Mouse (Mus musculus) MEL (cell line): ENCODE measurements around the gene Smarcc2. TPM values are rescaled to one million over a fixed set of nuclear protein-coding genes. Genes with fewer than 3 reads are reported as not detected.
"Not testable (repeated sequence)": the region's sequence is repeated elsewhere in the genome, so short reads cannot be mapped to it uniquely, and the experiment has no call there.

Experiments
- DNase-seq: peaks from one replicate; pipeline ENCODE4 v3.0.0; 2011; ENCODE audit warnings: low read depth, low spot score
- H3K27ac ChIP-seq: 2 replicates; pipeline ENCODE4 v1.5.1; 2012; ENCODE audit warnings: low read depth, mild to moderate bottlenecking, control low read depth, low read length, moderate library complexity; ENCODE audit not compliant: control insufficient read depth
- H3K27me3 ChIP-seq, 2 experiments: fragments of 150-350 bp in 1 of 2; sonication (generic) in 1 of 2; 2 replicates each; pipeline ENCODE4 v1.6.1; 2012; ENCODE audit warnings: low read length in 2 of 2, mild to moderate bottlenecking in 2 of 2, improper control_type of control experiment in 1 of 2, moderate library complexity in 1 of 2; ENCODE audit not compliant: insufficient read depth in 2 of 2, control insufficient read depth in 1 of 2
- H3K36me3 ChIP-seq, 2 experiments: 2 replicates each; pipeline ENCODE4 v1.6.1; 2012 to 2014; ENCODE audit warnings: low read length in 2 of 2, improper control_type of control experiment in 1 of 2, inconsistent platforms in 1 of 2, mild to moderate bottlenecking in 1 of 2; ENCODE audit not compliant: insufficient read depth in 2 of 2, control insufficient read depth in 1 of 2
- H3K4me1 ChIP-seq, 2 experiments: fragments of 150-350 bp in 1 of 2; sonication (generic) in 1 of 2; 2 replicates each; pipeline ENCODE4 v1.6.1; 2012; ENCODE audit warnings: low read length in 2 of 2, improper control_type of control experiment in 1 of 2, mild to moderate bottlenecking in 1 of 2; ENCODE audit not compliant: insufficient read depth in 2 of 2, control insufficient read depth in 1 of 2
- H3K4me3 ChIP-seq, 2 experiments: fragments of 150-350 bp in 1 of 2; sonication (generic) in 1 of 2; 2 replicates each; pipeline ENCODE4 v1.5.1; 2012; ENCODE audit warnings: low read depth in 2 of 2, low read length in 2 of 2, mild to moderate bottlenecking in 2 of 2, moderate library complexity in 2 of 2, control low read depth in 1 of 2, improper control_type of control experiment in 1 of 2; ENCODE audit not compliant: control insufficient read depth in 1 of 2, insufficient read depth in 1 of 2
- H3K79me2 ChIP-seq: 2 replicates; pipeline ENCODE4 v1.6.1; 2012; ENCODE audit warnings: mild to moderate bottlenecking, low read length, moderate library complexity; ENCODE audit not compliant: control insufficient read depth, poor library complexity, insufficient read depth
- H3K9ac ChIP-seq: 2 replicates; pipeline ENCODE4 v1.6.1; 2012; ENCODE audit warnings: low read depth, mild to moderate bottlenecking, control low read depth, low read length, moderate library complexity; ENCODE audit not compliant: control insufficient read depth, poor library complexity, severe bottlenecking
- H3K9me3 ChIP-seq: fragments of 150-350 bp; sonication (generic); replicated peaks from 2 replicates; pipeline ENCODE4 v1.6.1; 2012; ENCODE audit warnings: mild to moderate bottlenecking, low read length, improper control_type of control experiment, moderate library complexity; ENCODE audit not compliant: insufficient read depth
- BHLHE40 ChIP-seq: IDR thresholded peaks from 2 replicates; pipeline ENCODE4 v1.6.1; 2012; ENCODE audit warnings: low read depth, mild to moderate bottlenecking, inconsistent platforms, low read length, improper control_type of control experiment, borderline replicate concordance
- ELF1 ChIP-seq: IDR thresholded peaks from 2 replicates; pipeline ENCODE4 v1.6.1; 2014; ENCODE audit warnings: low read depth, mild to moderate bottlenecking, inconsistent platforms, low read length, improper control_type of control experiment, moderate library complexity
- EP300 ChIP-seq, 2 experiments: IDR thresholded peaks; 2 replicates each; pipeline ENCODE4 v1.6.1; 2011; ENCODE audit warnings: improper control_type of control experiment in 2 of 2, low read length in 2 of 2, low read depth in 1 of 2, mild to moderate bottlenecking in 1 of 2
- ETS1 ChIP-seq: IDR thresholded peaks from 2 replicates; pipeline ENCODE4 v1.6.1; 2012; ENCODE audit warnings: low read depth, mild to moderate bottlenecking, inconsistent platforms, low read length, improper control_type of control experiment, moderate library complexity
- GATA1 ChIP-seq: IDR thresholded peaks from 2 replicates; pipeline ENCODE4 v1.6.1; 2011; ENCODE audit warnings: low read depth, low read length, improper control_type of control experiment
- HCFC1 ChIP-seq: IDR thresholded peaks from 2 replicates; pipeline ENCODE4 v1.6.1; 2012; ENCODE audit warnings: low read depth, mild to moderate bottlenecking, inconsistent platforms, low read length, improper control_type of control experiment, moderate library complexity
- MAX ChIP-seq: IDR thresholded peaks from 2 replicates; pipeline ENCODE4 v1.6.1; 2011; ENCODE audit warnings: low read length, improper control_type of control experiment
- MAZ ChIP-seq: IDR thresholded peaks from 2 replicates; pipeline ENCODE4 v1.6.1; 2012; ENCODE audit warnings: low read depth, mild to moderate bottlenecking, inconsistent platforms, low read length, improper control_type of control experiment
- MXI1 ChIP-seq: IDR thresholded peaks from 2 replicates; pipeline ENCODE4 v1.6.1; 2011; ENCODE audit warnings: mild to moderate bottlenecking, low read depth, low read length, improper control_type of control experiment
- MYC ChIP-seq: IDR thresholded peaks from 2 replicates; pipeline ENCODE4 v1.6.1; 2011; ENCODE audit warnings: low read depth, mild to moderate bottlenecking, low read length, improper control_type of control experiment, moderate library complexity
- NRF1 ChIP-seq: IDR thresholded peaks from 2 replicates; pipeline ENCODE4 v1.6.1; 2014; ENCODE audit warnings: low read depth, mild to moderate bottlenecking, inconsistent platforms, low read length, improper control_type of control experiment, moderate library complexity; ENCODE audit not compliant: poor library complexity, insufficient read depth, severe bottlenecking
- POLR2A ChIP-seq, 2 experiments: IDR thresholded peaks; 2 replicates each; pipeline ENCODE4 v1.6.1; 2011 to 2012; ENCODE audit warnings: low read length in 2 of 2, mild to moderate bottlenecking in 2 of 2, control low read depth in 1 of 2, improper control_type of control experiment in 1 of 2, low read depth in 1 of 2, moderate library complexity in 1 of 2; ENCODE audit not compliant: control insufficient read depth in 1 of 2, insufficient read depth in 1 of 2, poor library complexity in 1 of 2
- POLR2AphosphoS2 ChIP-seq: IDR thresholded peaks from 2 replicates; pipeline ENCODE4 v1.6.1; 2011; ENCODE audit warnings: low read length, improper control_type of control experiment
- RCOR1 ChIP-seq: IDR thresholded peaks from 2 replicates; pipeline ENCODE4 v1.6.1; 2012; ENCODE audit warnings: low read depth, mild to moderate bottlenecking, inconsistent platforms, low read length, improper control_type of control experiment
- TBP ChIP-seq: IDR thresholded peaks from 2 replicates; pipeline ENCODE4 v1.8.0; 2011; ENCODE audit warnings: low read depth, low read length, improper control_type of control experiment
- TCF12 ChIP-seq: IDR thresholded peaks from 2 replicates; pipeline ENCODE4 v1.6.1; 2014; ENCODE audit warnings: low read depth, mild to moderate bottlenecking, inconsistent platforms, low read length, improper control_type of control experiment, moderate library complexity
- USF2 ChIP-seq, 2 experiments: IDR thresholded peaks; 2 replicates each; pipeline ENCODE4 v1.6.1; 2011 to 2012; ENCODE audit warnings: improper control_type of control experiment in 2 of 2, low read length in 2 of 2, borderline replicate concordance in 1 of 2, inconsistent platforms in 1 of 2, low read depth in 1 of 2, mild to moderate bottlenecking in 1 of 2; ENCODE audit not compliant: insufficient read depth in 1 of 2
- ZKSCAN1 ChIP-seq: IDR thresholded peaks from 2 replicates; pipeline ENCODE4 v1.6.1; 2012; ENCODE audit warnings: low read depth, mild to moderate bottlenecking, inconsistent platforms, low read length, improper control_type of control experiment, moderate library complexity
- polyA plus RNA-seq, 2 experiments: library from polyadenylated mRNA; stranded (reverse) in 1 of 2; unstranded in 1 of 2; fragments of >175 nt in 1 of 2; fragments of >200 nt in 1 of 2; gene quantifications; 2 replicates each; pipeline versions ENCODE4 v1.2.1 to v1.2.4; 2012; ENCODE audit warnings: low replicate concordance in 2 of 2, low read depth in 1 of 2; ENCODE audit not compliant: insufficient read length in 2 of 2, insufficient read depth in 1 of 2, missing spikeins in 1 of 2
- total RNA-seq: library from RNA; depleted of rRNA; stranded (reverse); fragments of 300-350 nt; gene quantifications from 2 replicates; pipeline ENCODE4 v1.2.3, GENCODE M21; 2012

The Smarcc2 gene
- total and polyA plus RNA-seq, 3 experiments = 24.8 to 226 (median 68.8) TPM

DNA sequence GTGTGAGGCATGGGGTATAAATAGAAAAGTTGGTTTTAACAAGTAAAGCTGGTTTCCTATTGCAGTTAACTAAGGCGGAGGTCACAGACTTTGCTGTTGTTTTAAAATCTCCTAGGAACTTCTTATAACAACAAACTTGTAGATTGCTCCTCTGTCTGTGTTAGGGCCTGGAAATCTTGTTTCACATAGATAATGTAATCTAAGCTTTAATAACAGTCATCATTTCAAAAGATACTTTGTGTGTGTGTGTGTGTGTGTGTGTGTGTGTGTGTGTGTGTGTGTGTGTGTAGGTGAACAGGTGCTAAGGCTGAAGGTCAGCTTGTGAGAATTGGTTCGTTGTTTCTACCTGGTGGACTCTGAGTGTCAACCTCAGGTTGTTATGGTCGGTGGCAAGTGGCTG, 45.0 kb downstream of the Smarcc2 start:
- Histone ChIP-seq H3K27ac (peak overlapping the region; percentile 78), H3K27me3 (no peaks in the 10 kb centered on the region), H3K9ac (peak overlapping the region; percentile 42), H3K4me3 (peak overlapping the region in 1 of 2 experiments; percentile 7; a peak in 1 of 4 replicates), H3K79me2 (no peaks in the 10 kb centered on the region; the same call in 1 of the 2 replicates), H3K4me1 (peaks cover 11 to 21% of the 10 kb centered on the region in 2 experiments), H3K36me3 (peaks cover 0 to 20% of the 10 kb centered on the region in 2 experiments; a peak in 2 of 4 replicates), H3K9me3 (no peaks in the 10 kb centered on the region)
- TF ChIP-seq GATA1 (no peak), RCOR1 (peak; percentile 46; the same call in 1 of the 2 replicates), ETS1 (peak; percentile 38; the same call in 1 of the 2 replicates), TCF12 (peak; percentile 60; the same call in 1 of the 2 replicates), POLR2AphosphoS2 (no peak), EP300 (IDR thresholded peaks at IDR 0.05; ENCODE audit: low read depth in 1 of 2, low read length in 2 of 2) (peak in 1 of 2 experiments; percentile 69; a peak in 2 of 4 replicates)
- peak; percentile 40 for DNase-seq

DNA sequence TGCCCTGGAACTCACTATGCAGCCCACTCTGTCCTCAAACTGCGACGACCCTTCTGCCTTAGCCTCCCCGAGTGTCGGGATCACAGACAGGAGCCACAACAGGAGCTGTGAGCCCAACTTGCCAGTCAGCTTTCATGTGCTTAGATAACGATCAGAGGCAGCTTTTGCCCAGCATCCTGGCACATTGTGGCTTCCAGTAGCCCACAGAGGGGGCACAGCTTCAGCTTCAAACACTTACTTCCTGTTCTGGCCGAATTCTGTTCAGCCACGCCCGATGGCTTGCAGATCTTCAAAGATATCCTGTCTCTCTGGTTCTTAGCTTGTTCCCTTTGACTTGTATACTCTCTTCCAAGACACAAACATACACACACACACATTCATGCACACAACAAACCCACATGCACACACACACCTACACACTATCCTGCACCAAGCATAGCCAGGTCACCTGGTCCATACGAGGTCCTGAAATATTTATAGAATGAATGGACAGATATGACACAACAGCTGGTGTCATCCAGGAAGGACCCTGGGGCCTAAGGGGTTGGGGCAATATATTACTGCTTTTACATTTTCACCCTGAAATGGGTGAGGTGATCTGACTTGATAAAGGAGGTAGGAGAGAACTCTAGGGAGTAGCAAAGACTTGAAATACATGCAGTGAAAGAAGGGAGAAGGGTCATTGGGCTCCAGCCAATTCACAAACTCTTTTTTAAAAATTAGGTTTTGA, 45.8 kb downstream of the Smarcc2 start:
- Histone ChIP-seq H3K4me1 (peaks cover 11 to 21% of the 10 kb centered on the region in 2 experiments), H3K27ac (peak overlapping the region; percentile 78)
- TF ChIP-seq MYC = peak; percentile 58; the same call in 1 of the 2 replicates
- peak; percentile 42; the same call in 1 of the 2 replicates for TF ChIP-seq MXI1
- TF ChIP-seq HCFC1 = 0 out of 2 replicates have a peak, but pooled peaks have one; percentile 26
- TF ChIP-seq NRF1 = no peak
- TF ChIP-seq MAZ = 0 out of 2 replicates have a peak, but pooled peaks have one; percentile 45
- peak; percentile 64 to 77 for TF ChIP-seq EP300 (IDR thresholded peaks at IDR 0.05; ENCODE audit: low read depth in 1 of 2, low read length in 2 of 2)
- TF ChIP-seq ELF1 = peak; percentile 78
- peak; percentile 80 for TF ChIP-seq MAX
- TF ChIP-seq ZKSCAN1 = no peak
- no peak for TF ChIP-seq USF2 (IDR thresholded peaks at IDR 0.05; ENCODE audit: borderline replicate concordance in 1 of 2, insufficient read depth in 1 of 2, low read depth in 1 of 2, low read length in 2 of 2)
- TF ChIP-seq BHLHE40 = peak; percentile 32; the same call in 1 of the 2 replicates
- 0 out of 2 replicates have a peak, but pooled peaks have one; percentile 38 for TF ChIP-seq TBP
- peak in 1 of 2 experiments; percentile 60; a peak in 2 of 4 replicates for TF ChIP-seq POLR2A (IDR thresholded peaks at IDR 0.05; ENCODE audit: control insufficient read depth in 1 of 2, insufficient read depth in 1 of 2, low read depth in 1 of 2, low read length in 2 of 2, poor library complexity in 1 of 2)
- peak; percentile 71 for TF ChIP-seq ETS1
- peak; percentile 83 for TF ChIP-seq GATA1
- peak; percentile 67 for TF ChIP-seq RCOR1
- TF ChIP-seq, all 39 proteins: peak for 13
- DNase-seq = peak; percentile 85
- Histone ChIP-seq H3K9me3 (no peaks in the 10 kb centered on the region), H3K9ac (peak overlapping the region; percentile 48), H3K79me2 (no peaks in the 10 kb centered on the region), H3K36me3 (peaks cover 0 to 20% of the 10 kb centered on the region in 2 experiments; a peak in 2 of 4 replicates), H3K27me3 (no peaks in the 10 kb centered on the region), H3K4me3 (peak overlapping the region; percentile 7 to 14)

DNA sequence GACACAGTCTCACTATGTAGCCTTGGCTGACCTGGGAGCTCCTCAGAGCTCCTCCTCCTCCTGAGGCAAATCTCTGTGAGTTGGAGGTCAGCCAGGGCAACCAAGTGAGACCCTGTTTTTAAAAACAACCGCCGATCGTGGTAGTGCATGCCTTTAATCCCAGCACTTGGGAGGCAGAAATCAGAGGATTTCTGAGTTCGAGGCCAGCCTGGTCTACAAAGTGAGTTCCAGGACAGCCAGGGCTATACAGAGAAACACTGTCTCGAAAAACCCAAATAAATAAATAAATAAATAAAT, 46.3 kb downstream of the Smarcc2 start:
- H3K36me3 ChIP-seq = peaks cover 0 to 20% of the 10 kb centered on the region in 2 experiments; a peak in 2 of 4 replicates
- H3K79me2 ChIP-seq, H3K4me3 ChIP-seq, H3K27me3 ChIP-seq, H3K9me3 ChIP-seq, DNase-seq: not testable (repeated sequence)
- peak overlapping the region; percentile 78 for H3K27ac ChIP-seq
- H3K9ac ChIP-seq = peak overlapping the region; percentile 48
- H3K4me1 ChIP-seq = peaks cover 10 to 21% of the 10 kb centered on the region in 2 experiments
